Mouse (Mus musculus) right cerebral cortex, postnatal 4 days (tissue): ENCODE data around the gene Npepps.
A peak's percentile ranks its signal among the peaks of the same experiment; 100 is the strongest.
"Not testable (repeated sequence)": the region's sequence is repeated elsewhere in the genome, so short reads cannot be mapped to it uniquely, and the experiment has no call there.

Source experiments
- DNase-seq: peaks from one replicate; pipeline ENCODE4 v3.0.0-alpha.2; 2022

Gene Npepps

DNA sequence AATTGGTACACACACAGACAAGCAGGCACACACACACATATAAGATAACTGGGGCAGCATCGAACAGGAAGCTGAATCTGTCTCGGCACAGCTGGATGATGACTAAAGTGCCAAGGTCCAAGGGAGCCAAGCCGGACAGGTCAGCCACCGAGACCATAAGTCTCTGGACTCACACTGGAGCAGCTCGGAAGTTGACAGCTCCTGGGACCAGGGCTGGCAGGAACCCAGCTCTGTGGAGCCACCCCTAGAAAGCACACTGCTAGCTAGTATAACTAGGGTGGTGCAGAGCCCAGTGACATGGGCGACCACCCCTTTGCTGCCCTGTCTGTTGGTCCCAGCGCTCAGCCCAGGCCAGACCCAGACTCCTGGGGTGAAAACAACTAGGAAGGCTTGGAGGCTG, 51.5 kb downstream of the Npepps start:
- no peak for DNase-seq

DNA sequence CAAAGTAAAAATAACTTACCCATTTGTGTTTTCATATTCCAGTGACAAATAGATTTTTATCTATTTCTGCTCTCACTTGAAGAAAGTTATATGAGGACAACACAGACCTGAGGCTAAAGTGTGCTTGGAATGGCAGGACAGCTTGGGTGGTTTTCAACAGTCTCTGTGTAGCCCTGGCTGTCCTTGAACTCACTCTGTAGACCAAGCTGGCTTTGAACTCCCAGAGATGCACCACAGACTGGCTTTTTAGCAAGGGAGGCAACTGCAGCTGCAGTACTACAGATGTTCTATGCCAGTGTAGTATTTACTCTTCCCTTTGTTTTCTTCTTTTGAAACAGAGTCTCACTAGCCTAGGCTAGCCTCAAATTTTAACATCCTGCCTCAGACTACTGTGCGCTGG, 54.3 kb downstream of the Npepps start:
- DNase-seq: no peak

DNA sequence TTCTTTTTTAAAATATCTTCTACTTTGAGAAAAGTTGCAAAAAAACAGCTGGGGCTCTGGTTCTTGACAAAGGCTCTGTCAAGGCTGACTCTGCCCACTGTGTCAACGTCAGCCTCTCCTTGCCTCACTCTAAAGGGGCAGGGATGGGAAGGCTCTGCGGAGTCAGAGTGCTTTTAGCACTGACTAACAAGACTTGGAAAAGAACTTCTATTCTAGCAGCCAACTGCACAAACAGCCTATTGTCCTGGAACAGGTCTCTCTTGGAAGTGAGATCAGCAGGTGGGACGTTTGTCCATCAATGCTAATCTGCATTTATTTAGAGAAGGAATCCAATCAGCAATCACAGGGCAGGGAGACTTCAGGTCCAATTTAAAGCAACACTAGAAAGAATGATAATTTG, 57.0 kb downstream of the Npepps start:
- DNase-seq: no peak

GRCm38 (mm10) chr11:97221611-97222010, 58.8 kb downstream of the Npepps start:
- DNase-seq: no peak

DNA sequence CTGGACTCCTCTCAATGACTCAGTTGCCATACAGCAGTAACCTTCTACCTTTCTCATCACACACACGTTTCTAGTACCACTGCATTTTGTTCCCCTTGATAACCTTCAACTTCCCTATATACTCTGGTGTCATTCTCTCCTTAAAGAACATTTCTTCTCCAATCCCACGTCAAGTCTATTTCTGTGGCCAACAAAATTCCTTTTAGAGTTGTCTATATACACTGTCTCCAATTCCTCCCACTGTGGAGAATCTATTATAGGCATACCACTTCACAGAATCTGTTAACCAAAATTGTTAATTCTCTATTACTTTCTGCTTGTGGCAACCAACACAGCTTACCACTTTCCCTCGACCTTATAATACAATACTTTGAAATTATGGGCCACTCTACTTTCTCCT, 60.2 kb downstream of the Npepps start:
- no peak for DNase-seq

DNA sequence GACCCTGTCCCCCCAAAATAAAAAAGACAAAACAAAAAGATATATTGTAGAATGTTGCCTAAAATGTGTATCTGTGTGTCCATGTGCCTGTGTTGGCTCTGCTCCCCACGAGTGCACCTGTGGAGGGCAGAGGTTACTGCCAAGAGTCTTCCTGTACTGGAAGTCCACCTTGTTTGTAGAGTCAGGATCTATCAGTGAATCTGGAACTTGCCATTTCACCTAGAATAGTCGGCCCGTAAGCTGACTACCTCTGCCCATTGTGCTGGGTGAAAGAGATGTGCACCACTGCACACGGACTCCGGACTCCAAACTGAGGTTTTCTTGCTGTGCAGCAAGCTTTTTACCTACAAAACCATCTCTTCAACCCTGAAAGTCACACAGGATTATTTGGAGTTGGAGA, 66.0 kb downstream of the Npepps start:
- DNase-seq: no peak

GRCm38 (mm10) chr11:97210728-97211400, 69.6 kb downstream of the Npepps start:
- DNase-seq: no peak

GRCm38 (mm10) chr11:97207011-97207422, 73.4 kb downstream of the Npepps start:
- DNase-seq: no peak

DNA sequence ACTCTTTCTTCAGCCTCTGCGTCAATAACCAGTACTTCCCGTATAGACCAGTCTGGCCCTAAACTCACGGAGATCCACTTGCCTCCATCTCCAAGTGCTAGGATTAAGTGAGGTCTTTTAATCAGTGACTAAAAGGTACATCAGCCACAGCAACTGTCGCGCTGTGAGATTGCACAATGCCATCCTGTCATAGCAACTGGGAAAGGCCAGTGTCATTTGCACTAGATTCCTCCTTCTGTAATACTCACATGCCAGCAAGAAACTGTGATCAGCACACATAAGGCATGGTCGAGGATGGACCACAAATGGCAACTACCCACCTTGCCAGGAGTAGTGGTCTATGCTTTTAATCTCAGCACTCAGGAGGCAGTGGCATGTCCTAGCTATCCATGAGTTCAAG, 80.9 kb downstream of the Npepps start:
- no peak for DNase-seq

GRCm38 (mm10) chr11:97198601-97199000, 81.8 kb downstream of the Npepps start:
- DNase-seq: peak; percentile 38

DNA sequence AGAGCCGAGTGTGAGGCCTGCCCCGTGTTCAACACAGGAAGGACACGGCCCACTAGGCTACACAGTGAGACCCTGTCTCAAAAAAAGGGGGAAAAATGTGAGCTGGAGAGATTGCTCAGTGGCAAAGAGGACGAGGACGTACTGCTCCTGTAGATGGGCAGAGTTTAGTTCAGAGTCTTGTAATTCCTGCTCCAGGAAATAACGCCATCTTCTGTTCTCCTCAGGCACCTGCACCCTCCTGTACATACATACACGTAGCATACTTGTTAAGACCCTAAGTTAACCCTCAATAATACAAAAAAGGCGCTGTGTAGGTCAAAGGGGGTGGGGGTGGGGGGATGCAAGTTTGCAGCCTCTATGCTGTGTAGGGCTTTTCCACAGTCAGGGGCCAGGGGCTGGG, 83.4 kb downstream of the Npepps start:
- no peak for DNase-seq

DNA sequence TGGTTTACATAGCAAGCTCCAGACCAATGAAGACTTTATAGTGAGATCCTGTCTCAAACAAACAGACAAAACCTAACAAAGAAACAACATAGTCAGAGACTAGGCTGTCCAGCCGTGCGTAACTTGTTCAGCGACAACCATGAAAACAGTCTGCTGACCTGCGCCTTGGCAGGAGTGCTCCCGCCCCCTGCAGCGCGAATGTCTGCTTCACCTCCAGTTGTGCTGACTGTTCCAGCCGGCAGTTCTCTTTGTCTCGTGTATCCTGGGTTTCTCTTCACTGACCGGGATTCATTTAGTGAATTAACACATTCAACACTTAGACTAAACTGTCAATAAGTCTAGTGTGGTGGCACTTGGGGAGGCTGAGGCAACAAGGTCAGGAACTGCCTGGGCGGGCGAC, 83.9 kb downstream of the Npepps start:
- DNase-seq: no peak

DNA sequence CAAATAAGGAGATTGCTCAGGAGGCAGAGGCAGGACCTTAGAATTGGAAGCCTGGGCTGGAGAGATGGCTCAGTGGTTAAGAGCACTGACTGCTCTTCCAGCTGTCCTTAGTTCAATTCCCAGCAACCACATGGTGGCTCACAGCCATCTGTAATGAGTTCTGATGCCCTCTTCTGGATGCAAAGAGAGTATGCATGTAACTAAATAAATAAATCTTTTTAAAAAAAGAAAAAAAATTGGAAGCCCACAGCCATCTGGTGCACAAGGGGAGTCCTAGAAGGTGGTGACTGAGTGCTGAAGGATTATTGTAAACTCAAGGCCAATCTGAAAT, 87.9 kb downstream of the Npepps start:
- no peak for DNase-seq

- DNase-seq: no peak
Observed at GRCm38 (mm10) chr11:97191915-97192620, 88.4 kb downstream of the Npepps start.

- DNase-seq: no peak
Observed at GRCm38 (mm10) chr11:97190992-97191391, 89.4 kb downstream of the Npepps start.

- not testable (repeated sequence) for DNase-seq
Observed at GRCm38 (mm10) chr11:97189645-97190044, 90.8 kb downstream of the Npepps start.

GRCm38 (mm10) chr11:97189231-97189630, 91.2 kb downstream of the Npepps start:
- no peak for DNase-seq

DNA sequence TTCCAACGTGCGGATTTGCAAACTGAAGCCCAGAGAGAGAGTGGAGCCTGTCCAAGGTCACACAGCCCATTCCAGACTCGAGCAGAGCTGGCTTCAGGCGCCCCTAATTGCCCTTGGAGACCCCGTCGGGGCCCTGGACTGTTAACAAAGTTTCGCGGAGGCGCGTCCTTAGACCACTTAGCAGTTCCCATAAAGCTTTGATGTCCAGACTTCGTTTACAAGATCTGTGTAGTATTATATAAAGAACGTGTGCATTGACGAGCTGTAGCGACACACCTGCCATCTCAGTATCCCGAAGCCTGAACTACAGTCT, 91.8 kb downstream of the Npepps start:
- no peak for DNase-seq

DNA sequence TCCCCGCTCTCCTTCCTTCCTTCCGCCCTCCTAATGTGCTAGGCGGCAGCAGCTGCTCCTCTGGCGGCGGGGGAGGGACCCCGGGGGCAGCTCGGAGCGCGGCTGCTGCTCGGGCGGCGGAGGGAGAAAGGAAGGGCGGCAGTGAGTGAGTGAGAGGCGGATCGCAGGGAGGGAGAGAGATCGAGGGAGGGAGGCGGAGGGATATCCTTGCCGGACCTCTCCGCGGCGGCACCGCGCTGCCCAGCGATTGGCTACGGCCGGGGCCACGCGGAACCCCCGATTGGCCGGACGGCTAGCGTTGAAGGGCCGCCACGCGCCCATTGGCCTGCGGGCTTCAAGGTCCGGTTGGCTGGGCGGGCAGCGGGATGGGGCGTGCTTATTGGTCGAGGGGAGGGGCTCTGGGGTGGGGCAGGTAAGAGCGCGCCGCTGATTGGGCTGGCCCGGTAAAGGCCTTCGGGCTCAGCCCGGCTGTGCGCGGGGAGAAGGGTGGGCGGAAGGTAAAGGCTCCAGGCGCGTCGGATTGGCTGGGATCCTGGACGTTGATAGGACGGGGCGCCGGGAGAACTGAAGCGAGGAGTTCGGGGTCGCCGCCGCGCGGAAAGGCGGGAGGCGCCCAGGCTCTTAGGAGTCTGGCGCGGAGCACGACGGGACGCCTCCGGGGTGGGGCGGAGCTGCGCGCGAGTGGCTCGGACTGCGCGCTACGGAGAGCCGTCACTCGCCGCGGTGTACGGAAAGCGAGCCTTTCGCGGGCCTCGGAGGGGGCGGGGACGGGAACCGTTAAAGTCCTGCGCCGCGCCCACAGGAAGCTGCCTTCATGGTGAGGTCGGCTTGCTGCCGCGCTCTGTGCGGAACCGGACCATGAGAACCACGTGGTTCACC, 92.4 kb downstream of the Npepps start, which contains the start of gene Kpnb1:
Gene Kpnb1 (minus strand): TSS at position 118 of the 879 bp plus-strand sequence.
- peak; percentile 98 for DNase-seq

- DNase-seq: peak; percentile 96
Observed at GRCm38 (mm10) chr11:97186947-97187763, 93.3 kb downstream of the Npepps start.

DNA sequence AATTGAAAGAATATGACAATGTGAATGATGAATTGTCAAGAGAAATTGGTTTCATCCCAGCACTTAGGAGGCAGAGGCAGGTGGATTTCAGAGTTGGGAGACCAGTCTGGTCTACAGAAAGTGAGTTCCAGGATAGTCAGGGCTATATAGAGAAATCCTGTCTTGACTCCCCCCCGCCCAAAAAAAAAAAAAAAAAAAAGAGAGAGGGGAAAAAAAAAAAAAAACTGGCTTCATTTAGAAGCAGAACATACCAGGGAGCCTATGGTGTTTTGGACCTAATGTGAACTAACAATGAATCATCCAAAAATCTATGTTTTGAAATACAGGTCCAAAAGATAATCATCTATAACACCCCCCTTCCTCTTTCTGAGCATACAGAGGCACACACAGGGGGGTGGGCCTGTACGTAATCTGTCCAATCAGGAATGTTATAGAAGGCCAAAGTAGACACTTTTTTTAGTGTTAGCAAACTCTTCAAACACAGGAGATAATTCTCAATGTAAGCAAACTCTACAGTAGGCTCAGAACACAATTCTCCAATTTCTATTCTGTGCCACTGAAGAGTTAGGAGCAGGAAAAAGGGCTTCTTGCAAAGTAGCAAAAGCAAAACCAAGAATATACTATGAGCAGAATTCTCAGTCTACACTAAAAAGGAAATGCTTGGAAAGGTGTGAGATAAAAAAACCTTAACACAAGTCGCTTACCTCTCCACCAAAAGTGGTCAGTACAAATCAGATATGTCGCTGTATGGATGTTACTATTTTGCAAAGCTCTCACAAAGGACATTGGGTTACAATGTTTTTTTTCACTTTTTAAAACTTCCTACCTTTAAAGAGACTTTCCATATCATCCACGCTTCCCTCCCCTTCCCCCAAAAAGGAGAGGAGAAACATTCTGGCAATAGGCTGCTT, 94.5 kb downstream of the Npepps start:
- DNase-seq: no peak

- no peak for DNase-seq
Observed at GRCm38 (mm10) chr11:97184875-97185274, 95.6 kb downstream of the Npepps start.
